Mouse (Mus musculus) liver, adult 2 months (tissue): ENCODE data around the gene Map1s.
A peak's percentile ranks its signal among the peaks of the same experiment; 100 is the strongest.

Experiments
- CTCF ChIP-seq: fragments of 200-500 bp; IDR thresholded peaks from 2 replicates; pipeline ENCODE4 v1.5.1; 2011; ENCODE audit warnings: low read depth, low read length, control low read depth
- POLR2A ChIP-seq: fragments of 200-500 bp; IDR thresholded peaks from 2 replicates; pipeline ENCODE4 v1.6.1; 2011; ENCODE audit warnings: low read length, control low read depth; ENCODE audit not compliant: insufficient read depth; ENCODE audit errors: extremely low read depth

- TF ChIP-seq CTCF (peak; percentile 82), POLR2A (no peak)
Measured at GRCm38 (mm10) chr8:70893656-70894384, 11.9 kb upstream of the Map1s start.
